Mouse (Mus musculus) limb, embryonic 12.5 days (tissue): Measurements from ENCODE around the gene Actl11. TPM values are rescaled to one million over a fixed set of nuclear protein-coding genes. Genes with fewer than 3 reads are reported as not detected.

Experiments used
- polyA plus RNA-seq: library from polyadenylated mRNA; unstranded; fragments of >200 nt; fragmentation: Nextera tagmentation; extraction: Ambion mirVana; gene quantifications from 2 replicates; pipeline ENCODE4 v1.2.1, GENCODE M21; 2016

Gene Actl11
- polyA plus RNA-seq, 1 experiment from 2014 or later: not detected

Other genes with a start within 250 kb of the Actl11 start
- 2.1 and 2.2 TPM in 2 replicates for gene Gnat1, start 248.8 kb upstream of the Actl11 start, polyA plus RNA-seq
- gene Sema3f, start 218.0 kb upstream of the Actl11 start, polyA plus RNA-seq: 47.6 and 53.5 TPM in 2 replicates
- 232 and 239 TPM in 2 replicates for gene Rbm5, start 157.5 kb upstream of the Actl11 start, polyA plus RNA-seq
- 111 TPM in 2 replicates for gene Rbm6, start 55.2 kb upstream of the Actl11 start, polyA plus RNA-seq
- 10.4 and 12.9 TPM in 2 replicates for gene Mon1a, start 40.3 kb upstream of the Actl11 start, polyA plus RNA-seq
- 2.5 and 3.1 TPM in 2 replicates for gene Mst1r, start 21.6 kb upstream of the Actl11 start, polyA plus RNA-seq
- gene Camkv, start 7.2 kb downstream of the Actl11 start, polyA plus RNA-seq: 11.3 and 12.7 TPM in 2 replicates
- gene Traip, start 21.7 kb downstream of the Actl11 start, polyA plus RNA-seq: 32.3 and 33.0 TPM in 2 replicates
- gene Uba7, start 47.0 kb downstream of the Actl11 start, polyA plus RNA-seq: 25.4 and 29.8 TPM in 2 replicates
- 10.4 and 11.2 TPM in 2 replicates for gene Gm20661, start 54.6 kb downstream of the Actl11 start, polyA plus RNA-seq
- gene Inka1, start 57.4 kb downstream of the Actl11 start, polyA plus RNA-seq: 133 and 138 TPM in 2 replicates
- gene Cdhr4, start 64.0 kb downstream of the Actl11 start, polyA plus RNA-seq: 18.6 and 19.3 TPM in 2 replicates
- 1.3 TPM in 2 replicates for gene Gm20662, start 67.9 kb downstream of the Actl11 start, polyA plus RNA-seq
- 80.6 and 84.4 TPM in 2 replicates for gene Ip6k1, start 74.0 kb downstream of the Actl11 start, polyA plus RNA-seq
- 22.5 and 25.5 TPM in 2 replicates for gene Gmppb, start 120.8 kb downstream of the Actl11 start, polyA plus RNA-seq
- gene Amigo3, start 124.7 kb downstream of the Actl11 start, polyA plus RNA-seq: 3.1 and 3.7 TPM in 2 replicates
- 0.18 and 0.51 TPM in 2 replicates for gene Mst1, start 152.0 kb downstream of the Actl11 start, polyA plus RNA-seq
- 30.5 and 38.0 TPM in 2 replicates for gene Rnf123, start 154.9 kb downstream of the Actl11 start, polyA plus RNA-seq
- gene Apeh, start 166.1 kb downstream of the Actl11 start, polyA plus RNA-seq: 56.9 and 57.9 TPM in 2 replicates